Mouse (Mus musculus) cerebellum, adult 11-12 months (tissue): ENCODE data around the gene Ankrd55.

ENCODE experiments used
- DNase-seq: peaks from one replicate; pipeline ENCODE4 v3.0.0; 2022

Gene Ankrd55

GRCm38 (mm10) chr13:112383941-112384659 is 95.8 kb downstream of the Ankrd55 start:
- DNase-seq: no peak

DNA sequence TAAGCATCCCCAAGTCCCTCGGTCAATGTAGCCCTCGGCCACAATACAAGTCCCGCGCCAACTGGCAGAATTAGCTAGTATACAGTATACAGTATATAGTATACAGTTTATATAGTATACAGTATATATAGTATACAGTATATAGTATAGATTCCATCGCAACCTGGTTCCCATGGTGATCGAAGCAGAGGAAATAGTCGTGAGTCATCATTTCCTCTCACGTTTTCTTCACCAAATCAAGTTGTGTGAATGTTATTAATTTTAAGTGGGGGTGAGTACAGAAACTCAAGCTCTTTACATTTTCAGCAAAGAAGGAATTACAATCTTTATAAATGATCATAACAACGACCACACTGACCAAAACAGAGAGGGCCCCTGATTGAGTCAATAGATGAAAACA is 96.8 kb downstream of the Ankrd55 start:
- DNase-seq: no peak

GRCm38 (mm10) chr13:112386494-112387075 is 98.3 kb downstream of the Ankrd55 start:
- no peak for DNase-seq

DNA sequence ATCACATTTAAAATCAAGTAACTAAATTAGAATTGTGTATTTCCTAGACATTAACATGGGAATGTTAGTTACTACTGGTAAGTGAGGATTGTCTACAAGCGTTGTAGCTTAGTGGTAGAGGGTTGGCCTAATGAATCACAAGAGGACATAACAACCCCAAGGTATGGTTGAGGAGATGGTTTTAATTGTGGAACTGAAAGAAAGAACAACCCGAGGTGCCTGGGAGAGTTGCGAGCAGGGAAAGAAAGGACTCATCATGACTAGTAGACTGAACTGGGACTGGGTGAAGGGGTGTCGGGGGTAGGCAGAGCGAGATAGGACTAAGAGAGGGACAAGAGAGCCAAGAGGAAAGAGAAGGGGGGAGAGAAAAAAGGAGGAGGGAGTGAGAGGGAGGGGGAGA is 99.0 kb downstream of the Ankrd55 start:
- DNase-seq: no peak

GRCm38 (mm10) chr13:112388176-112388575 is 99.9 kb downstream of the Ankrd55 start:
- DNase-seq: no peak

- DNase-seq: no peak
These were observed 102.0 kb downstream of the Ankrd55 start for GRCm38 (mm10) chr13:112390206-112390605.

DNA sequence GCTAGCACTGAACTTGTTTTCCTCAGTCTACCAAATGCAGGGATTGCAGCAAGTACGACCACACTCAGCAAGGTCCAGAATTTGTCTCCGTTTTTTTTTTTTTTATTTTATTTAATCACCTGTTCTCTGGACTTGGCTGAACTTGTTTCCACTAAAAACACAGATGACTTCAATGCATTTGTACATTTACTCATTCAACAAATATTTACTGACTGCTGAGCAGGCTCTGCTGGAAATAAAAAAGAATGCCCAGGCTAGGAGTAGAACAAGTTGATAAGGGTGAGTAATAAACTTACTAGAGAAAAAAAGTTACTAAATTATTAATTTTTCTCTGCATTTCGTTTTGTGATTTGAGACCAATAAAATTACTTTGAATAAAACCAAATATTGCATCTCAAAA is 103.1 kb downstream of the Ankrd55 start:
- no peak for DNase-seq

DNA sequence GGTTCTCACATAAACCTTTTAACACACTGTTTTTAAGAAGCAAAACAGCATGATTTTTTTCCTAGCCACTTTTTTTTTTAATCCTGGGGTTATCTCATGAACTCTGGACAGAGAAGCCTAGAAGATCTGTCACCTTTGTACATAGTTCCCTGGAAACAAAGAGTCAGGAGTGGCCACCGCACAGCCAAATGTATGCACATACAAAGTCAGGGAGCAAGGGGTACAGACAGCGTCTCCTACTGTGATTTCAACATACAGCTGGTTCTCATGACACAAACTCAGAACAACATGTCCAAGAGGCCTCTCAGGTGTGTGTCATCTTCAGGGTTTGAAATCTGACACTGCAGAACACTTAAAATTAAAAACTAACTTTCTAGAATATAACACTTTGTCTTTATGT is 105.1 kb downstream of the Ankrd55 start:
- no peak for DNase-seq

DNA sequence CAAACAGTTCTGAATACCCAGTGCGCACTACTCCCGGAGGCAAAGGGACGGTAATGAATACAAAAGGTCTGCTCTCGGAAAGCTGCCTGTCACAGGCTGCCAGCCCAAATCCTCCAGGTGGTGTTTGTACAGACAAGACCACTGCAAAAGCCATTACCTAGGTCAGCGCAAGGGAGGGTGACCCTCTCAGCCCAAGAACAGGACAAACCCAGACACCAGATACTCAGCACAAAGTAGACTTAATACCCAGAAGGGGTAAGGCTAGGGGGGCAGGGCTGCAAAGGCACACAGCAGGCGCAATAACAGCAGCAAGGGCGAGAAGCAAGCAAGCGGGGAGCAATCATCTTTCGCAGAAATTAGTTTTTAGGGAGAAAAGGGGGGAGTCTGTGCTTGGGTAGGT is 106.0 kb downstream of the Ankrd55 start:
- no peak for DNase-seq

DNA sequence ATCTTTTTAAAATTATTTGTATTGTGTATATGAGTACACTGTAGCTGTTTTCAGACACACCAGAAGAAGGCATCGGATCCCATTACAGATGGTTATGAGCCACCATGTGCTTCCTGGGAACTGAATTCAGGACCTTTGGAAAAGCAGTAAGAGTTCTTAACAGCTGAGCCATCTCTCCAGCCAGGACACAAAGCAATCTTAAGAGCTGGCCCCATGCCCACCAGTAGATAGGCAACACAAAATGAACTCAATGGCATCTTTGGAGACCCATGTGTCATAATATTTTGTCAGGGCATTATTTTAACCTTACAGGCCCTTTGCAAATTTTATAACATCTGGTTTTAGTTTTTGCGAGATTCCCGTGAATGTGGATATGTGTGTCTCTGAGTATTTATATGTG is 116.5 kb downstream of the Ankrd55 start:
- no peak for DNase-seq

DNA sequence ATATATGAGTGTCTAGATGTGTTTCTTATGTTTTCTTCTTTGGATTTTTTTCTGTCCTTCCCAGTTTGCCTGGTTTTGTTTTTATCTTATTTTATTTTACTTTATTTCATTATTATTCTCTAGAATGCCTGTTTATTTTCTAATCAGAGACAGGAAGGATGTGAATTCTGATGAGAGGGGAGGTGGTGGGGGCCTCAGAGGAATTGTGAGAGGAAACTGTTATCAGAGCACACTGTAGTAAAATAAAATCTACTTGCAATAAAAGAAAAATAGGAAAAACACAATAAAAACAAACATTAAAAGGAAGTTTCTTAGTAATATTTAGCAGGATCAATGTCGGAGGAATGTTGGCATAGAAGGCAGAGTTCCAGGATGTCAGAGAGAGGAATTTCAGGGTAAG is 116.9 kb downstream of the Ankrd55 start:
- no peak for DNase-seq

DNA sequence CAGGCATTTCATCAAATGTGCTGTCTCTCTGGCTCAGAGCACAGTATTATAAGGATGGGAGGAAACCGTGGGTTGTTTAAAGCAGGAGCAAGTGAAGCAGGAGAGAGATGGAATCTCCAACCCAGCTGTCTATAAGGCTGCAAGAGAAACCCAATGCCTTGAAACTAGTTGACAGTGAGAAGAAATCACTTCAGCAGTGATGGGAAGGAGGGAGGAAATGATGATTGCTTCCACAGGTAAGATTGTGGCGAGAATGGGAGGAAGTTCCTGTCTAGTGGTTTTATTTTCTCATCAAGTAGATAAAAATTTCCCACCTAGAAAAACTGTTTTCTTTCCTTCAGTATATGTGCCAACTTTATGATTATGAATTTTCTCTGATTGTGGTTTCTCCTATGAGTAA is 118.4 kb downstream of the Ankrd55 start:
- DNase-seq: no peak

DNA sequence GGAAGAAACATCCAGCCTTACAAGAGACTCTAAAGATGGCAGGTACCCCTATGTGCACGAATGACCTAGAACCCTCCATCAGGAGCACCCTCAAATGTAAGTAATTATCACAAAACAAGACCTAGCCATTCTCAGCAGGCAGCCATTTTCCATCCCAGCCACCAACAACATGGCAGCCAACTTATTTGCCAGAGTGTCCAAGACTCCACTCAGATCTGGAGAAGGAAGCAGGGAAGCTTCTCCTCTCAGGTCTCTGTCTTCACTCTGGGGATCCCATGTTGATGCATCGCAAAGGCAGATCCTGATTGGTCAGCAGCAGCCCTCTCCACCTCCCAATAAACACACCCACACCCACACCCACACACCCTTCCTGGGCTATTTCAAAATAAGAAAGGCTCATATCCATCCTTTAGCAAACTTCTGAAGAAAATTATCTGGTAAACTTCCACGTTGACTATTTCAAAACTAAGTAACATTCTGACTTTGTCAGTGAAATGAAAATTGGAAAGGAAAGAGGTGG is 119.0 kb downstream of the Ankrd55 start:
- DNase-seq: no peak

- no peak for DNase-seq
These were observed 119.7 kb downstream of the Ankrd55 start for GRCm38 (mm10) chr13:112407776-112408490.

GRCm38 (mm10) chr13:112408701-112409100 is 120.5 kb downstream of the Ankrd55 start:
- no peak for DNase-seq

DNA sequence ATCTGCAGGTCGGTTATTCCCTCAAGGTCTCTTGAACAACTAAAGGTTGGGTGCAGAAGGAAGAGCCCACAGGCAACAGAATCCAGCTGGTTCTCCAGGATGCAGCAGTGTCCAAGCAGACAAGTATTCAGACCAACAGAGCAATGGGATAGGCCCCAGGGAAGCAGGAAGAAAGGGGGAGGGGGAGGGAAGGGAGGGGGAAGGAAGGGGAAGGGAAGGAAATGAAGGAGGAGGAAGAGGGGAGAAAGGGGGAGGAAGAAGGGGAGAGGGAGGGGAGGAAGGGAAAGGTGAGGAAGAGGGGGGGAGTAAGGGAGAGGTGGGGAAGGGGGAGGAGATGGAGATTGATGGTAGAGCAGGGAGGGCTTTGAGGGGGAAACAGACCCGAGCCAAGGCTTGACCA is 121.1 kb downstream of the Ankrd55 start:
- no peak for DNase-seq

DNA sequence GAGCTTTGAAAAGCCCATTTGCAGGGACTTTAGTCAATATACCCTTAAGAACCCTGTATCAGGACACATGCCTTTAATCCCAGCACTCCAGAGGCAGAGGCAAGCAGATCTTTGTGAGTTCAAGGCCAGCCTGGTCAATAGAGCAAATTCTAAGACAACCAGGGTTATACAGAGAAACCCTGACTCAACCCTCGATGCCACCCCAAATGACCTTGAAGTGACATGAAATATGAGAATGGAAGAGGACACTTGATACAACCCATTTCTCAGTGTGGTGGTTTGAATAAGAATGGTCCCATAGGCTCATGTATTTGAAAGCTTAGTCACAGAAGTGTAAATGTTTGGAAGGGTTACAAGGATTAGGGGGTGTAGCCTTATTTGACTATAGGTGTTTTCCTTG is 121.6 kb downstream of the Ankrd55 start:
- no peak for DNase-seq

GRCm38 (mm10) chr13:112410461-112410860 is 122.2 kb downstream of the Ankrd55 start:
- DNase-seq: no peak

DNA sequence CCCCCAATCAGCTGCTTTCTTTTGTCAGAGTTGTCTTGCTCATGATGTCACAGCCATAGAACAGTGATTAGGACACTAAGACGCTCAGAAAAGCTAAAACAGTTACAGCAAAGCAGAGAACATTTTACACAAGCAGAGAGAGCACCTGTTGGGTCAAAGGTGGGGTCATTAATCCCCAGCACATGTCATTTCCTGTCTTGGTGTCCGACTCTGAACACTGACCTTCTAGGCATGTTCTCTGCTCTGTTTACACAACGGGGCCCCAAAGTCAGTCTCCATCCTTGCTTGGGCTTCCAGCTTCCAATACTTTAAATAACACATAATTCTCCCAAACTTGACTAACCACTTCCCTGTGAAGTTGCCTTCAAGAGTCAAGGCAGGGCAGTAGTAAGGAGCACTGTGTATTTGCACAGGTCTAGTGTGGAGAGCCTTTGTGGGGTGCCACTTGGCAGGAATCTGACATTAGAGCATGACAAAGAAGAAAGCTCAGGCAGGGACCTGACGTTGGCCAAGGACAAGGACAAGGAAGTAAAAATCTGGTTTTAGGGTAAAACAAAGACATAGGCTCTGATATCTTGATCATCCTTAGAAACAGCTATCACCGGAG is 123.1 kb downstream of the Ankrd55 start:
- no peak for DNase-seq

- no peak for DNase-seq
These were observed 124.0 kb downstream of the Ankrd55 start for GRCm38 (mm10) chr13:112412251-112412650.

GRCm38 (mm10) chr13:112412824-112413223 is 124.6 kb downstream of the Ankrd55 start:
- DNase-seq: no peak

DNA sequence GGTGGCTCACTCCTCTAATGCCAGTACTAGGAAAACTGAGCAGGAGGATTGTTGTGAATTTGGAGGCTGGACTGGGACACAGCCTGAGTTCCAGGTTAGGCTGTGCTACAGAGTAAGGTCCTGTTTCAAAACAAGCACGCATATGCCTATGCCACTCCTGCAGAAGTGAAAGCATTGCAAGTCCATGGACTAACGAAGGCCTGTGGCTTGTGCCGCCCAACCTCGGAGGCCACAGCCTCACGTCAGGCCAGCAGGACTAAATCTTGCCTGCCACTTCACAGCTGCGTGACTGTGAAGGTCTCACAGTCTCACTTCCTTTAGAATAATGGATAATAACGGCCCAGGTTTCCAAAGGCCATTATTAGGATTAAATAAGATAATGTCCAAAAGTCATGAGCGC is 125.4 kb downstream of the Ankrd55 start:
- no peak for DNase-seq

DNA sequence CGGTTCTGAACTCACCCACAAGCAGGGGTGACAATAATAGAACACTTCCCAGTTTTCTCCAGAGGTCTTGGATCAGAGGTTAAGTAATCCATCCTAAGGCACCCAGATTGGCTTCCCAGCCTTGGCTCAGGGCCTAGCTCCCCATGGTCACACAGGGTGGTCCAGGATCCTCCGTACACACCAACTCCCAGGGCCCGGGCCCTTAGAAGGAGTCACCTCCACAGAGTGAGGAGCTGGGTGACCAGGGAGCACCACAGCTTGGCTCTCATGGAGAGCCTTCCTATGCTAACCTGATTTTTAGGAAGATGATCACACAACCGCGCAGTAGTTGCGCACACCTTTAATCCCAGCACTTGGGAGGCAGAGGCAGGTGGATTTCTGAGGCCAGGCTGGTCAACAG is 127.6 kb downstream of the Ankrd55 start:
- DNase-seq: no peak
